In genomic region chr9:120679822-120680426, GRCm38 (mm10) we compare ENCODE assay signal across 14 mouse cellular contexts.
DNase-seq lines count a peak whose midpoint lies in the region; ATAC-seq lines count a peak whose summit lies in the region.
"Had no signal": no experiment of that assay in that cellular context is flagged by ENCODE, and none has a peak within 500 bp of the region (broad histone marks: within the 10 kb centered on the region; RNA-seq: fewer than 3 reads in every experiment).

No protein-coding gene starts in this region.

- 37% methylated on average over 11 of the region's 11 CpGs for WGBS in kidney, embryonic 16.5 days

- no peak overlapping the region for H3K4me3 ChIP-seq in kidney, embryonic 16.5 days (ENCODE audit: low read length)
- H3K4me3 ChIP-seq: forebrain, embryonic 13.5 days; liver, embryonic 12.5 days; myocyte had no signal

- peak overlapping the region; percentile 76 for H3K27ac ChIP-seq in kidney, embryonic 16.5 days (ENCODE audit: low read length)
- H3K27ac ChIP-seq: forebrain, embryonic 13.5 days; hindbrain, postnatal 0 days; liver, embryonic 12.5 days; macrophage had no signal

- ATAC-seq in kidney, embryonic 16.5 days (ENCODE audit: low FRiP score, low TSS enrichment), result peak; percentile 56; the same call in 1 of the 2 replicates
- ATAC-seq: forebrain, embryonic 13.5 days; hindbrain, postnatal 0 days; liver, embryonic 12.5 days had no signal

- no peak overlapping the region for H3K4me2 ChIP-seq in kidney, embryonic 16.5 days (replicated peaks; ENCODE audit: low read depth, low read length)
- H3K4me2 ChIP-seq: forebrain, embryonic 13.5 days; liver, embryonic 12.5 days had no signal

- intact Hi-C loops in gastrocnemius, postnatal 14 days (cut with DNase I; ENCODE audit: low total_unique reads), result no loop called here

- H3K4me1 ChIP-seq in kidney, embryonic 16.5 days (ENCODE audit: insufficient read depth, low read length), result peaks cover 32% of the 10 kb centered on the region

- no peak for DNase-seq in kidney, postnatal 25 days
- peak; percentile 18 for DNase-seq in T-cell, adult 2 months (ENCODE audit: low spot score)
- peak; percentile 16 for DNase-seq in forelimb bud, embryonic 11.5 days (ENCODE audit: low read depth, low spot score)
- peak; percentile 57 for DNase-seq in thymus, postnatal 25 days
- no peak for DNase-seq in gastrocnemius, adult 18-20 months (ENCODE audit: low spot score)
- no peak for DNase-seq in gastrocnemius, postnatal 14 days
- DNase-seq: adrenal gland, postnatal 36 days; cerebellum, adult 9-11 months had no signal

- H3K9ac ChIP-seq in kidney, embryonic 16.5 days (replicated peaks; ENCODE audit: low read length), result peak overlapping the region; percentile 29; the same call in 1 of the 2 replicates
- H3K9ac ChIP-seq: forebrain, embryonic 13.5 days; liver, embryonic 12.5 days had no signal

- no peaks in the 10 kb centered on the region for H3K36me3 ChIP-seq in kidney, embryonic 16.5 days (ENCODE audit: insufficient read depth, low read length)
- H3K36me3 ChIP-seq: liver, embryonic 12.5 days had no signal

- H3K27me3 ChIP-seq in kidney, embryonic 16.5 days (ENCODE audit: insufficient read depth, low read length), result no peaks in the 10 kb centered on the region

- H3K9me3 ChIP-seq in kidney, embryonic 16.5 days (ENCODE audit: low read length), result no peaks in the 10 kb centered on the region
- H3K9me3 ChIP-seq: forebrain, embryonic 13.5 days; liver, embryonic 12.5 days had no signal

Comparison
In these comparisons a context has a peak if more than half of its experiments do, and no peak if none do; other contexts are left out.
1. DNase-seq: peak in T-cell, adult 2 months (single experiment), forelimb bud, embryonic 11.5 days (single experiment) and thymus, postnatal 25 days (single experiment); none in kidney, postnatal 25 days (0 of 2), gastrocnemius, adult 18-20 months (single experiment) and gastrocnemius, postnatal 14 days (single experiment).